Mouse (Mus musculus): Measurements from ENCODE around the gene Bcam. TPM values are rescaled to one million over a fixed set of nuclear protein-coding genes. Genes with fewer than 3 reads are reported as not detected.

Gene Bcam
- not detected for polyA plus RNA-seq (2014; fragmentation: Illumina TruSeq; extraction: RNeasy Lipid Tissue Mini Kit (QIAGEN cat#74804); ENCODE audit: low read depth, low replicate concordance)

DNA sequence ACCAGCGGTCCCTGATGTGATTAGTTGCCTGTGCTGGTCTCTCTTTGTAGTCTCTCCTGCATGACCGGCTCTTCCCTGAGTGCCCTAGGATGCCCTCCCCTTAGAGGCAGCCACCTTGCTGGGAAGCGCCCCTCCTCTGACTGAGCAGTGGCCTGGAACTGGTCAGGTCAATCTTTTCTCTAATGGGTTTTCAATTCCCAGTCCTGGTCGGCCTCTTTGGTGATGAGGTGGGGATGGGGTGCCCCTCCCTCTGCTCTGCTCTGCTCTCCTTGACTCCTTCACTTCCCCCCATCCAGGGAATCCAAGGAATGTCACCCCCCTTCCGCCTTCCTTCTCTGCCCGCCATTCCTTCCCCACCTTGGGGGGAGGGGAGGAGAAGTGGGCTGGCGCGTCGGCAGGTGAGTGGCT is at the start of gene Bcam:
Bcam (minus strand) TSS at position 33 of the 408 bp plus-strand sequence.

DNA sequence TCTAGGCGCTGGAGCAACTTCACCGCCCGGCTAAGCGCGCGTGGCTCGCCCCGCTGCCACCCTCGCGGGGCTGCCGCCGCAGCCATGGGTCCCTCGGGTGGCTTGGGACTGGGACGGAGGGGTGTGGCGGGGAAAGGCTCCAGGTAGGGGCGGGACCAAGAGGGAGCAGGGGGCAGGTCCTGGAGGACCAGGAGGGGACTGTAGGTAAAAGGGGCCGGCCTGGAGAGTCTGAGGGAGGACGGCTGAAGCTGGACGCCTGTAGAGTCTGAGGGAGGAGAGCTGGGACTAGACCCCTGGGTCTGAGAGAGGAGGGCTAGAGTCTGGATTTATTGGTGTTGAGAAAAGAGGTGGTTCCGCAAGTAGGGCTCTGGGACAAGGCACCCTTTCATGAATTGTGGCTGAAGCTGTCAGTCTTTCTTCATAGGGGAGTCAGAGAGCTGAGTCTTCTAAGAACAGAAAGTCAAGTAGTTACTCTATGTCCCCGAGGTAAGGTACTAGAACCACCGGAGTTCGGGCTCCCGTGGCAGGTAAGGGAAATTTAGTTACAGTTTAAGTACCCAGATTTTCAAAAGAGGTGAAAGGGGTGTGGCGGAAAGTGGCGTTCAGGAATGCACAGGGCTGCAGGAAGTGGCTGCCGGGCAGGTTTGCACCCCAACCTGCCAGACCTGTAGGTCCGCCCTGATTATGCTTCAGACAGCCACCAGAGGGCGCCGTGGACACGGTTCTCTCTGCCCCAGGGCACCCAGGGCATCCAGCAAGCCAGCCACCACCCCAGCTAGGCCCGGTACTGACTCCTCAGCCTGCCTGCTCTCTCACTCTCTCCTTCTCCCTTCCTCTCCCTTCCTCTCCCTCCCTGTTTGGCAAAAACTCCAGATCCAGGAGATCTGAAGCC is 26.1 kb upstream of the Bcam start, which contains the start of gene Cblc:
Cblc (minus strand) TSS at position 113 of the 892 bp plus-strand sequence.

DNA sequence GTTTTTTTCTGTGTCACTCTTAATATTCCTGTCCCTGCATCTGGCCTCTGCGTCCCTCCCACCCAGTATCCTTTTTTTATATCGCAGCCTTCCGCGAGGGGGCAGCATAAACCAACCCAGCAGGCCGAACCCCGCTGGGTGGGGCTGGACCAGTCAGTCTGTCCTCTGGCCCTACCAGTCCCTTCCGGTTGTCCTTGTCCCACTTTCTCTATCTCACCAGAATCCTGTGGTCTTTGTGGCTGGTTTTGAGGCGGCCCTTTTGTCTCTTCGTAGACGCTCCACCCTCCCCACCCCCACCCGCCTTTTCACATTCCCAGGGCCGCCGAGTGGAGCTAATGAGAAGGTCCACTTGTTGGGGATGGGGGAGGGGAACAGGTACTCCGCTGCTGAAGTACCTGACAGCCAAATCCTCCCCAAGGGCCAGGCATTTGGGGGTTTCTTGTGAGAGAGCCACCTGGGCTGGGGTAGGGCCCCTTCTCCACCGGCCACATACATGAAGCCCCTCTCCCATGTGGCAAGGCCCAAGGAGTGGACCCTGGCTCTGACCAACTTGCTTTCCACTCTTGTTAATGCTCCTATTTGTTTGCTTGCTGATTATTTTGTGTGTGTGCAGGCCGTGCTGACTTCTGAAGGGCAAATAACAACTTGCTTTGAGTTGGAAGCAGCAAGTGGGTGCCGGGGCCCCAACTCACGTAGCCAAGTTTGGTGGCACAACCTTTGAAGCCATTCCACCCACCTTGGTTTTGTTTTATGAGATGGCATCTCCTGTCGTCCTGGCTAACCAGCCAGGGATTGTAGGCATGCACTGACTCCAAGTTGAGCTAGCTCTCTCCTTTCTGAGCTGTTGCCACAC is 20.4 kb downstream of the Bcam start, which contains the start of gene Nectin2:
Nectin2 (minus strand) TSS at position 267 of the 853 bp plus-strand sequence.

DNA sequence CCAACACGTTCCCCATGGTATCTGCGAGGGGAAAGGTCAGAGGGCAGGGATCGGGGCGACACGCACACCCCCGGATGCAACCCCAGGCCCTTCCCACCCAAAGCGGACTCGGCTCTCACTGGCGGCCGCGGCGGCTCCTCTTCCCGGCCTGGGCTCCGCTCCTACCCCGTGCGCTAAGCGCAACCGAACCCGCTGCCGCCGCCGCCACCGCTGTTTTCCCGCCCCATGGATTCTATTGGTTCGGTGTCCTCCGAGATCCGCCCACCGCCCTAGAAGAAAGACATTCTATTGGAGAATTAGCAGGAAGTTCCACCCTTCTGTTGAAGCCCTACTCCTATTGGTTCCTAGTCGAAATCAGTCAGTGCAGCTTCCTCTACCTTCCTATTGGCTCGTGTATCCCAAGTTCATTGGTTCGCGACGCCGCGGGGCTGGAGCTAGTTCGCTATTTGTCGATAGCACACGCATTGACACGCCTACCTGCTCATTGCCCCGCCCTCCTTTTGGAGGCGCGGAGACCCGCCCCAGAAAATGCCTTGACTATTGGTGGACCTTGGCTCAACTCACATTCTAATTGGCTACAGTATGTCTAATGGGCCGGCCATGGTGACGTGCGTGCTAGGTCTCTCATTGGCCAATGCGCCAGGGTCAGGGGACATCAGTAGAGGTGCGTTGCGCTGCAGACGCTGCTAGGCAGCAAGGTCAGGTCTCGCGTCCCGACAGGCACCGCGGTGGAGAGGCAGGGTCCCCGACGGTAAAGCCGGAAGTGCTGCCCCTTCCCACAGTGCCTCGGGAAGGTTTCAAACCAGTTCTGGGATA is 55.4 kb downstream of the Bcam start, which contains the start of gene Tomm40:
Tomm40 (minus strand) TSS at position 200 of the 816 bp plus-strand sequence.

Other genes with a start within 250 kb of the Bcam start
- 0.66 TPM for gene Ppp1r37, start 207.9 kb downstream of the Bcam start, polyA plus RNA-seq (2014; fragmentation: Illumina TruSeq; extraction: RNeasy Lipid Tissue Mini Kit (QIAGEN cat#74804); ENCODE audit: low read depth, low replicate concordance)
- gene Zfp296, start 193.7 kb downstream of the Bcam start, polyA plus RNA-seq (2014; fragmentation: Illumina TruSeq; extraction: RNeasy Lipid Tissue Mini Kit (QIAGEN cat#74804); ENCODE audit: low read depth, low replicate concordance), result not detected
- 12.7 TPM for gene Gemin7, start 193.4 kb downstream of the Bcam start, polyA plus RNA-seq (2014; fragmentation: Illumina TruSeq; extraction: RNeasy Lipid Tissue Mini Kit (QIAGEN cat#74804); ENCODE audit: low read depth, low replicate concordance)
- gene Clasrp, start 166.5 kb downstream of the Bcam start, polyA plus RNA-seq (2014; fragmentation: Illumina TruSeq; extraction: RNeasy Lipid Tissue Mini Kit (QIAGEN cat#74804); ENCODE audit: low read depth, low replicate concordance), result 7.1 TPM
- 5.0 TPM for gene Relb, start 141.6 kb downstream of the Bcam start, polyA plus RNA-seq (2014; fragmentation: Illumina TruSeq; extraction: RNeasy Lipid Tissue Mini Kit (QIAGEN cat#74804); ENCODE audit: low read depth, low replicate concordance)
- 24.0 TPM for gene Clptm1, start 106.0 kb downstream of the Bcam start, polyA plus RNA-seq (2014; fragmentation: Illumina TruSeq; extraction: RNeasy Lipid Tissue Mini Kit (QIAGEN cat#74804); ENCODE audit: low read depth, low replicate concordance)
- gene Apoc2, start 93.1 kb downstream of the Bcam start, polyA plus RNA-seq (2014; fragmentation: Illumina TruSeq; extraction: RNeasy Lipid Tissue Mini Kit (QIAGEN cat#74804); ENCODE audit: low read depth, low replicate concordance), result not detected
- 0.98 TPM for gene Gm44805, start 89.6 kb downstream of the Bcam start, polyA plus RNA-seq (2014; fragmentation: Illumina TruSeq; extraction: RNeasy Lipid Tissue Mini Kit (QIAGEN cat#74804); ENCODE audit: low read depth, low replicate concordance)
- gene Apoc4, start 89.5 kb downstream of the Bcam start, polyA plus RNA-seq (2014; fragmentation: Illumina TruSeq; extraction: RNeasy Lipid Tissue Mini Kit (QIAGEN cat#74804); ENCODE audit: low read depth, low replicate concordance), result not detected
- gene Apoc1, start 78.4 kb downstream of the Bcam start, polyA plus RNA-seq (2014; fragmentation: Illumina TruSeq; extraction: RNeasy Lipid Tissue Mini Kit (QIAGEN cat#74804); ENCODE audit: low read depth, low replicate concordance), result not detected
- 3.8 TPM for gene Apoe, start 71.8 kb downstream of the Bcam start, polyA plus RNA-seq (2014; fragmentation: Illumina TruSeq; extraction: RNeasy Lipid Tissue Mini Kit (QIAGEN cat#74804); ENCODE audit: low read depth, low replicate concordance)
- gene Tomm40, start 55.6 kb downstream of the Bcam start, polyA plus RNA-seq (2014; fragmentation: Illumina TruSeq; extraction: RNeasy Lipid Tissue Mini Kit (QIAGEN cat#74804); ENCODE audit: low read depth, low replicate concordance), result 0.82 TPM
- gene Nectin2, start 20.5 kb downstream of the Bcam start, polyA plus RNA-seq (2014; fragmentation: Illumina TruSeq; extraction: RNeasy Lipid Tissue Mini Kit (QIAGEN cat#74804); ENCODE audit: low read depth, low replicate concordance), result 5.2 TPM
- 5.7 TPM for gene Cblc, start 25.8 kb upstream of the Bcam start, polyA plus RNA-seq (2014; fragmentation: Illumina TruSeq; extraction: RNeasy Lipid Tissue Mini Kit (QIAGEN cat#74804); ENCODE audit: low read depth, low replicate concordance)
- gene Bcl3, start 51.8 kb upstream of the Bcam start, polyA plus RNA-seq (2014; fragmentation: Illumina TruSeq; extraction: RNeasy Lipid Tissue Mini Kit (QIAGEN cat#74804); ENCODE audit: low read depth, low replicate concordance), result 1.9 TPM
- not detected for gene Gm19345, start 81.0 kb upstream of the Bcam start, polyA plus RNA-seq (2014; fragmentation: Illumina TruSeq; extraction: RNeasy Lipid Tissue Mini Kit (QIAGEN cat#74804); ENCODE audit: low read depth, low replicate concordance)
- gene Ceacam16, start 90.3 kb upstream of the Bcam start, polyA plus RNA-seq (2014; fragmentation: Illumina TruSeq; extraction: RNeasy Lipid Tissue Mini Kit (QIAGEN cat#74804); ENCODE audit: low read depth, low replicate concordance), result not detected
- not detected for gene Ceacam19, start 116.9 kb upstream of the Bcam start, polyA plus RNA-seq (2014; fragmentation: Illumina TruSeq; extraction: RNeasy Lipid Tissue Mini Kit (QIAGEN cat#74804); ENCODE audit: low read depth, low replicate concordance)
- 27.6 TPM for gene Pvr, start 150.1 kb upstream of the Bcam start, polyA plus RNA-seq (2014; fragmentation: Illumina TruSeq; extraction: RNeasy Lipid Tissue Mini Kit (QIAGEN cat#74804); ENCODE audit: low read depth, low replicate concordance)
- gene Igsf23, start 179.7 kb upstream of the Bcam start, polyA plus RNA-seq (2014; fragmentation: Illumina TruSeq; extraction: RNeasy Lipid Tissue Mini Kit (QIAGEN cat#74804); ENCODE audit: low read depth, low replicate concordance), result 1.5 TPM
- gene Ceacam20, start 194.4 kb upstream of the Bcam start, polyA plus RNA-seq (2014; fragmentation: Illumina TruSeq; extraction: RNeasy Lipid Tissue Mini Kit (QIAGEN cat#74804); ENCODE audit: low read depth, low replicate concordance), result 112 TPM
- gene Nlrp9b, start 220.4 kb upstream of the Bcam start, polyA plus RNA-seq (2014; fragmentation: Illumina TruSeq; extraction: RNeasy Lipid Tissue Mini Kit (QIAGEN cat#74804); ENCODE audit: low read depth, low replicate concordance), result 233 TPM